Mouse (Mus musculus) bone marrow, adult 2 months (tissue): ENCODE results near the gene Bin2. TPM values are rescaled to one million over a fixed set of nuclear protein-coding genes. Genes with fewer than 3 reads are reported as not detected.

Experiments used
- H3K27ac ChIP-seq: fragments of 200-500 bp; 2 replicates; pipeline ENCODE4 v1.5.1; 2012; ENCODE audit warnings: low read depth, mild to moderate bottlenecking, control low read depth, inconsistent platforms, low read length; ENCODE audit not compliant: control insufficient read depth, poor library complexity, insufficient read depth
- H3K4me1 ChIP-seq: fragments of 200-500 bp; 2 replicates; pipeline ENCODE4 v1.6.1; 2011; ENCODE audit warnings: low read length; ENCODE audit not compliant: control insufficient read depth, insufficient read depth
- H3K4me3 ChIP-seq: fragments of 200-500 bp; replicated peaks from 2 replicates; pipeline ENCODE3; 2011; ENCODE audit warnings: mild to moderate bottlenecking, low read depth, low read length, control low read depth; ENCODE audit not compliant: control insufficient read depth
- CTCF ChIP-seq: fragments of 200-500 bp; IDR thresholded peaks from 2 replicates; pipeline ENCODE4 v1.5.1; 2011; ENCODE audit warnings: low read length, control low read depth; ENCODE audit not compliant: control insufficient read depth, insufficient read depth
- POLR2A ChIP-seq: fragments of 200-500 bp; IDR thresholded peaks from 2 replicates; pipeline ENCODE4 v1.6.1; 2011; ENCODE audit warnings: low read depth, mild to moderate bottlenecking, control low read depth, low read length, borderline replicate concordance; ENCODE audit not compliant: control insufficient read depth
- WGBS: fragments of 180-500 bp; shearing (Covaris S2); methylation state at CpG from one replicate; pipeline ENCODE4 v1.1.7; 2018; 5-methylcytosine and 5-hydroxymethylcytosine counted together
- polyA plus RNA-seq: library from polyadenylated mRNA; stranded (reverse); fragments of >200 nt; gene quantifications from 2 replicates; pipeline ENCODE4 v1.2.4, GENCODE M21; 2011; ENCODE audit warnings: low replicate concordance; ENCODE audit not compliant: missing spikeins, insufficient read depth, insufficient read length

Bin2 gene
- polyA plus RNA-seq, 1 experiment, result 139 TPM

DNA sequence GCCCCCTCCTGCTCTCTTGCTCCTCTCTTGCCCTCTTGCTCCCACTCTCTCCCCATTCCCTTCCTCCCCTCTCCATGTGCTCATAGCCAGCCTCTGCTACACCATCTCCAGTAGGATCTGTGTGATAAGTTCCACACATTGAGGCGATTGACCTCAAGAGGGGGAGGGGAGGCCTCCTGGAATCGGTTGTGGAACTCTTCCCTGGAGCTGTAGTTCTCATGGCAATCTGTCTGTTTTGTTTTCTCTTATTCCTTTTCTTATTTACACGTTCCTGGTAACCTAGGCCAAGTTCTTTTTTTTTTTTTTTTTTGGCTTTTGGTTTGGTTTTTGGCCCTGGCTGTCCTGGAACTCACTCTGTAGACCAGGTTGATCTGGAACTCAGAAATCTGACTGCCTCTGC, 67.7 kb downstream of the Bin2 start:
- 57% methylated on average over 3 of the region's 3 CpGs for WGBS
- no peak for TF ChIP-seq CTCF
- TF ChIP-seq POLR2A, result no peak
- Histone ChIP-seq H3K4me3 (no peak overlapping the region), H3K27ac (no peak overlapping the region), H3K4me1 (no peaks in the 10 kb centered on the region; the same call in none of the 2 replicates)

DNA sequence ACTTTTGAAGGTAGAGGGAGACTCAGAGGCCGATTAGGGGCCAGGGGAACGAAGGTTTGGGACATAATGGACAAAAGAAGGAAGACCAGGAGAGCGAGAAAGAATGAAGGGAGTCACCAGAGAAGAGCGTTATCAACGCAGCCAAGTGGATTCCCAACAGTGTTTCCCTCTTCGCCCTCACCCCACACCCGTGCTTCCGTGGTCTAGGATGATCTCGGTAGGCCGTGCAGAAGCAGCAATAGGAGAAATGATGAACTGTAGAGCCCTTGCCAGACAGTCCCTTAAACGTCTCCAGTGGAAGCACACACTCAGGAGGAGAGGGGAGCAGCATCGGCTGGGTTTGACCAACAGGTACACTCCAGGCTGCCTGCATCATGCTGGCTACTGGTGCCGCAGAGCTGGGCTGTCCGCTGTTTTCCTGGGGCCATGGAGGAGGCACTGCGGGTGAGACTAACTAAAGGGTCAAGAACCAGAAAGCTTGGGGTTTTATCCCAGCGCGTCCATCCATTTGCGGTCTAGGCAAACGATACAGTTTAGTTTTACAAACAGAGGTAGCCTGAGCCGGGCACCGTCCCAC, 68.6 kb downstream of the Bin2 start:
- WGBS, result 53% methylated on average over 21 of the region's 21 CpGs
- no peaks in the 10 kb centered on the region; the same call in none of the 2 replicates for H3K4me1 ChIP-seq
- no peak overlapping the region for H3K4me3 ChIP-seq
- no peak overlapping the region for H3K27ac ChIP-seq
- TF ChIP-seq CTCF (no peak), POLR2A (no peak)

DNA sequence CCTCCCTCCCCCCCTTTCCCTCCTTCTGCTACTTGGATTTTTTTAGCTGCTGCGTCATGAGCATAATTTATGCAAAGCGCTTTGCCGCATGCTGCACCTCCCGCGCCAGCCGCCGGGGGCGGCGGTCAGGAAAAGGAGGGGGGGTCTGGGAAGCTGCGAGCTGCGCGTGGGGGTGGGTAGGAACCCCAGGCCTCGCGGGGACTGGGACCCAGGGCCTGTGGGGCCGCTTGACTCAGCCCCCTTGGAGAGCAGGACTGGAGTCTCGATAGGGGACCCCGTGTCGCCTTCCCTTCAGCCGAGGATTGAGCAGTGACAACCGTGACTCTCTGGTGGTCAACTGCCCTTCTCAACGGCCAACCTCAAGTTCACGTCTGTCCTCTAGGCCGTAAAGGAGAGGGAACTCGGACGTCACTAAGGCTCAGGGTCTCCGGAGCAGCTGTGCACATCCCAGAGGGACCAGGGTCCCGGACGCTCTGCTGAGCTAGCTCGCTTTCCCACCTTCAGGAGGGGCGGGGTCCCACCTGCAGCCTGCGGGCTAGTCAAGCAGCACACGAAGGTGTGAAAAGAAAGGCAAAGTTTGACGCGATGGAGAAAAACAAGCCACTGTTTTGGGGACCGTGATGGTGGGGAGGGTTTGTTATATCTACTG, 69.2 kb downstream of the Bin2 start:
- peak; percentile 11; the same call in 1 of the 2 replicates for TF ChIP-seq CTCF
- no peak for TF ChIP-seq POLR2A
- WGBS, result 3% methylated on average over 35 of the region's 35 CpGs
- Histone ChIP-seq H3K4me3 (peak overlapping the region; percentile 44), H3K27ac (no peak overlapping the region; the same call in 1 of the 2 replicates), H3K4me1 (no peaks in the 10 kb centered on the region; the same call in none of the 2 replicates)

GRCm38 (mm10) chr15:100599276-100600046, 69.9 kb downstream of the Bin2 start, which contains the start of gene Pou6f1:
Gene Pou6f1 (minus strand): TSS chr15:100599984.
- TF ChIP-seq POLR2A (no peak; the same call in 1 of the 2 replicates), CTCF (no peak)
- Histone ChIP-seq H3K4me1 (no peaks in the 10 kb centered on the region; the same call in none of the 2 replicates), H3K4me3 (peak within 1 kb of the TSS; percentile 59), H3K27ac (peak within 1 kb of the TSS; percentile 47; the same call in 1 of the 2 replicates)
- under 1% methylated on average over 65 of the region's 76 CpGs for WGBS

- peak overlapping the region; percentile 22; the same call in 1 of the 2 replicates for H3K27ac ChIP-seq
- no peaks in the 10 kb centered on the region; the same call in none of the 2 replicates for H3K4me1 ChIP-seq
- H3K4me3 ChIP-seq, result peak overlapping the region; percentile 59
- TF ChIP-seq CTCF, result no peak
- no peak for TF ChIP-seq POLR2A
- WGBS, result 3% methylated on average over 12 of the region's 12 CpGs
These were observed 70.5 kb downstream of the Bin2 start for GRCm38 (mm10) chr15:100598883-100599275.

GRCm38 (mm10) chr15:100598287-100598882, 71.0 kb downstream of the Bin2 start:
- 19% methylated on average over 9 of the region's 9 CpGs for WGBS
- Histone ChIP-seq H3K27ac (no peak overlapping the region; the same call in 1 of the 2 replicates), H3K4me1 (no peaks in the 10 kb centered on the region; the same call in none of the 2 replicates), H3K4me3 (no peak overlapping the region)
- no peak for TF ChIP-seq POLR2A
- TF ChIP-seq CTCF, result no peak

DNA sequence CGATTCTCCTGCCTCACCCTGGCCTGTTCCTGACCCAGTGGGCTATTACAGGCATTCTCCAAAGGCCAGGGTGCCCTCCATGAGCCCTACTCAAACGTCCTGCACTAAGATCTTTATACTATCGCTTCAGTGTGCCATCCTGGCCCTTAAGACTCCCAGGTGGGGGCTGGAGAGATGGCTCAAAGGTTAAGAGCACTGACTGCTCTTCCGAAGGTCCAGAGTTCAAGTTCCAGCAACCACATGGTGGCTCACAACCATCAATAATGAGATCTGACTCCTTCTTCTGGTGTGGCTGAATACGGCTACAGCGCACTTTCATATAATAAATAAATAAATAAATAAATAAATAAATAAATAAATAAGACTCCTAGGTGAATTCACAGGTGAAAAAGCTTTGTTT, 76.5 kb downstream of the Bin2 start:
- TF ChIP-seq CTCF (no peak), POLR2A (no peak)
- Histone ChIP-seq H3K4me3 (no peak overlapping the region), H3K27ac (no peak overlapping the region), H3K4me1 (no peaks in the 10 kb centered on the region)
- WGBS, result 82% methylated on average over 6 of the region's 6 CpGs

Other genes starting within 250 kb of the Bin2 start
- gene Gm5475, start 247.4 kb downstream of the Bin2 start, polyA plus RNA-seq, result not detected in 2 replicates
- 27.7 and 30.7 TPM in 2 replicates for gene Slc11a2, start 244.5 kb downstream of the Bin2 start, polyA plus RNA-seq
- 10.9 and 19.1 TPM in 2 replicates for gene Letmd1, start 200.5 kb downstream of the Bin2 start, polyA plus RNA-seq
- 0.43 and 3.0 TPM in 2 replicates for gene Csrnp2, start 174.1 kb downstream of the Bin2 start, polyA plus RNA-seq
- gene Tfcp2, start 117.5 kb downstream of the Bin2 start, polyA plus RNA-seq, result 9.5 and 11.8 TPM in 2 replicates
- 5.9 and 7.7 TPM in 2 replicates for gene Pou6f1, start 69.6 kb downstream of the Bin2 start, polyA plus RNA-seq
- 121 and 138 TPM in 2 replicates for gene Dazap2, start 54.2 kb downstream of the Bin2 start, polyA plus RNA-seq
- 7.3 and 8.7 TPM in 2 replicates for gene Smagp, start 32.6 kb downstream of the Bin2 start, polyA plus RNA-seq
- gene Cela1, start 18.4 kb upstream of the Bin2 start, polyA plus RNA-seq, result 55.3 and 57.2 TPM in 2 replicates
- gene Galnt6, start 59.8 kb upstream of the Bin2 start, polyA plus RNA-seq, result 4.4 and 11.8 TPM in 2 replicates
- gene Slc4a8, start 92.2 kb upstream of the Bin2 start, polyA plus RNA-seq, result 0.84 and 5.2 TPM in 2 replicates
- not detected in 2 replicates for gene Scn8a, start 200.3 kb upstream of the Bin2 start, polyA plus RNA-seq